Mouse (Mus musculus): ENCODE results near the gene Mpped2. TPM values are rescaled to one million over a fixed set of nuclear protein-coding genes. Genes with fewer than 3 reads are reported as not detected.

Gene Mpped2
- total and polyA plus RNA-seq, 2 experiments from 2014 or later: 42.6 to 79.4 TPM

- DNase-seq (ENCODE audit: low spot score) (no peak), ATAC-seq (ENCODE audit: low FRiP score) (no peak)
- no peaks in the 10 kb centered on the region for H3K9me3 ChIP-seq (ENCODE audit: low read length)
- H3K4me1 ChIP-seq (ENCODE audit: insufficient read depth, low read length): peaks cover 6% of the 10 kb centered on the region; the same call in 1 of the 2 replicates
- 52% methylated on average over 4 of the region's 4 CpGs for WGBS
- H3K27ac ChIP-seq (ENCODE audit: low read depth, low read length): no peak overlapping the region
- TF ChIP-seq CTCF (IDR thresholded peaks at IDR 0.05): no peak
- H3K4me2 ChIP-seq (ENCODE audit: low read depth, low read length, poor library complexity, severe bottlenecking): no peak overlapping the region
- H3K27me3 ChIP-seq (ENCODE audit: insufficient read depth, low read length): no peaks in the 10 kb centered on the region
- no peak overlapping the region for H3K4me3 ChIP-seq (ENCODE audit: low read depth, low read length)
- no peaks in the 10 kb centered on the region for H3K36me3 ChIP-seq (ENCODE audit: insufficient read depth, low read length)
- H3K9ac ChIP-seq (replicated peaks; ENCODE audit: low read length, poor library complexity, severe bottlenecking): no peak overlapping the region
Observed at GRCm38 (mm10) chr2:106798824-106799223, 105.8 kb downstream of the Mpped2 start.

- H3K4me3 ChIP-seq (ENCODE audit: low read depth, low read length): no peak overlapping the region
- WGBS: 93% methylated on average over 3 of the region's 3 CpGs
- no peak for ATAC-seq (ENCODE audit: low FRiP score)
- no peaks in the 10 kb centered on the region for H3K9me3 ChIP-seq (ENCODE audit: low read length)
- no peaks in the 10 kb centered on the region for H3K27me3 ChIP-seq (ENCODE audit: insufficient read depth, low read length)
- no peaks in the 10 kb centered on the region; the same call in 1 of the 2 replicates for H3K4me1 ChIP-seq (ENCODE audit: insufficient read depth, low read length)
- DNase-seq (ENCODE audit: low spot score): no peak
- no peak overlapping the region for H3K9ac ChIP-seq (replicated peaks; ENCODE audit: low read length, poor library complexity, severe bottlenecking)
- no peak overlapping the region for H3K4me2 ChIP-seq (ENCODE audit: low read depth, low read length, poor library complexity, severe bottlenecking)
- H3K36me3 ChIP-seq (ENCODE audit: insufficient read depth, low read length): no peaks in the 10 kb centered on the region
- no peak overlapping the region for H3K27ac ChIP-seq (ENCODE audit: low read depth, low read length)
- no peak for TF ChIP-seq CTCF (IDR thresholded peaks at IDR 0.05)
Observed at GRCm38 (mm10) chr2:106815898-106816297, 122.8 kb downstream of the Mpped2 start.

- Histone ChIP-seq H3K36me3 (ENCODE audit: insufficient read depth, low read length) (no peaks in the 10 kb centered on the region), H3K4me1 (ENCODE audit: insufficient read depth, low read length) (no peaks in the 10 kb centered on the region), H3K27ac (ENCODE audit: low read depth, low read length) (no peak overlapping the region), H3K4me2 (ENCODE audit: low read depth, low read length, poor library complexity, severe bottlenecking) (no peak overlapping the region), H3K4me3 (ENCODE audit: low read depth, low read length) (no peak overlapping the region), H3K9me3 (ENCODE audit: low read length) (no peaks in the 10 kb centered on the region), H3K9ac (replicated peaks; ENCODE audit: low read length, poor library complexity, severe bottlenecking) (no peak overlapping the region), H3K27me3 (ENCODE audit: insufficient read depth, low read length) (no peaks in the 10 kb centered on the region)
- no peak for TF ChIP-seq CTCF (IDR thresholded peaks at IDR 0.05)
- ATAC-seq (ENCODE audit: low FRiP score) (no peak), DNase-seq (ENCODE audit: low spot score) (peak; percentile 25)
- WGBS: 58% methylated on average over 8 of the region's 8 CpGs
Observed at GRCm38 (mm10) chr2:106821292-106821691, 128.2 kb downstream of the Mpped2 start.

GRCm38 (mm10) chr2:106821883-106822282 lies 128.8 kb downstream of the Mpped2 start:
- H3K36me3 ChIP-seq (ENCODE audit: insufficient read depth, low read length): no peaks in the 10 kb centered on the region
- H3K27me3 ChIP-seq (ENCODE audit: insufficient read depth, low read length): no peaks in the 10 kb centered on the region
- no peak overlapping the region for H3K4me2 ChIP-seq (ENCODE audit: low read depth, low read length, poor library complexity, severe bottlenecking)
- DNase-seq (ENCODE audit: low spot score) (no peak), ATAC-seq (ENCODE audit: low FRiP score) (no peak)
- H3K4me3 ChIP-seq (ENCODE audit: low read depth, low read length): no peak overlapping the region
- H3K4me1 ChIP-seq (ENCODE audit: insufficient read depth, low read length): no peaks in the 10 kb centered on the region
- no peak overlapping the region for H3K27ac ChIP-seq (ENCODE audit: low read depth, low read length)
- WGBS: 42% methylated on average over 6 of the region's 6 CpGs
- H3K9me3 ChIP-seq (ENCODE audit: low read length): no peaks in the 10 kb centered on the region
- H3K9ac ChIP-seq (replicated peaks; ENCODE audit: low read length, poor library complexity, severe bottlenecking): no peak overlapping the region
- no peak for TF ChIP-seq CTCF (IDR thresholded peaks at IDR 0.05)

- H3K4me1 ChIP-seq (ENCODE audit: insufficient read depth, low read length): no peaks in the 10 kb centered on the region
- ATAC-seq (ENCODE audit: low FRiP score) (no peak), DNase-seq (ENCODE audit: low spot score) (peak; percentile 14)
- no peaks in the 10 kb centered on the region for H3K36me3 ChIP-seq (ENCODE audit: insufficient read depth, low read length)
- H3K27me3 ChIP-seq (ENCODE audit: insufficient read depth, low read length): no peaks in the 10 kb centered on the region
- H3K9me3 ChIP-seq (ENCODE audit: low read length): no peaks in the 10 kb centered on the region
- no peak for TF ChIP-seq CTCF (IDR thresholded peaks at IDR 0.05)
- no peak overlapping the region for H3K4me3 ChIP-seq (ENCODE audit: low read depth, low read length)
- no peak overlapping the region for H3K27ac ChIP-seq (ENCODE audit: low read depth, low read length)
- no peak overlapping the region for H3K9ac ChIP-seq (replicated peaks; ENCODE audit: low read length, poor library complexity, severe bottlenecking)
- no peak overlapping the region for H3K4me2 ChIP-seq (ENCODE audit: low read depth, low read length, poor library complexity, severe bottlenecking)
- WGBS: 12% methylated on average over 5 of the region's 5 CpGs
Observed at GRCm38 (mm10) chr2:106822540-106822939, 129.5 kb downstream of the Mpped2 start.

DNA sequence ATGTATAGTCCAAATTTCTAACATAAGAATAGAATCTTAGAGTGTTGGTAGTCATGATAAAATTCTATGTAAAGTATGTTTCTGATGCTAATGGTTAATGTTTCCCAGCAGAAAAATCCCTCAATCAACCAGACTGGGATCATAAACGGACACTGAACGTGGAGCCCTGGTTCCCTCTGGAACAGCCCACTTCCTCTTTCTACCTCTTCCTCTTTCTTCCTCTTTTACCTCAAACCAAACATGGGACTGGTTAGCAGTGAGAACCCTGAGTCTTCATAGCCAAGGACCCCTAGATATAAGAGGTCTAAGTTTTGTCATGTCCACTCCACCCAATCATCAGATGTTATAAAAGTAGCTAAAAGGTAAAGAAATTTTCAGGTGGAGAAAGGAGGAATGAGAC lies 132.4 kb downstream of the Mpped2 start:
- Histone ChIP-seq H3K27ac (ENCODE audit: low read depth, low read length) (no peak overlapping the region), H3K27me3 (ENCODE audit: insufficient read depth, low read length) (no peaks in the 10 kb centered on the region), H3K4me3 (ENCODE audit: low read depth, low read length) (no peak overlapping the region), H3K4me2 (ENCODE audit: low read depth, low read length, poor library complexity, severe bottlenecking) (no peak overlapping the region), H3K9me3 (ENCODE audit: low read length) (no peaks in the 10 kb centered on the region), H3K4me1 (ENCODE audit: insufficient read depth, low read length) (peaks cover 12% of the 10 kb centered on the region; the same call in 1 of the 2 replicates), H3K9ac (replicated peaks; ENCODE audit: low read length, poor library complexity, severe bottlenecking) (no peak overlapping the region), H3K36me3 (ENCODE audit: insufficient read depth, low read length) (no peaks in the 10 kb centered on the region)
- no peak for TF ChIP-seq CTCF (IDR thresholded peaks at IDR 0.05)
- 81% methylated on average over 2 of the region's 2 CpGs for whole genome bisulfite sequencing
- DNase-seq (ENCODE audit: low spot score): no peak
- no peak for ATAC-seq (ENCODE audit: low FRiP score)

Data from midbrain, postnatal 0 days (tissue).